Mouse (Mus musculus): ENCODE results near the gene Trit1. TPM values are rescaled to one million over a fixed set of nuclear protein-coding genes. Genes with fewer than 3 reads are reported as not detected.

Gene Trit1
- total and polyA plus RNA-seq, 2 experiments from 2014 or later, result 16.2 to 17.3 TPM

GRCm38 (mm10) chr4:123026161-123026560 is 9.8 kb downstream of the Trit1 start:
- Histone ChIP-seq H3K4me2 (ENCODE audit: low read depth, low read length, poor library complexity, severe bottlenecking) (no peak overlapping the region), H3K9ac (replicated peaks; ENCODE audit: low read length, poor library complexity, severe bottlenecking) (no peak overlapping the region), H3K36me3 (ENCODE audit: insufficient read depth, low read length) (peaks cover 12% of the 10 kb centered on the region), H3K4me1 (ENCODE audit: insufficient read depth, low read length) (no peaks in the 10 kb centered on the region), H3K9me3 (ENCODE audit: low read length) (no peaks in the 10 kb centered on the region), H3K27ac (ENCODE audit: low read depth, low read length) (no peak overlapping the region), H3K4me3 (ENCODE audit: low read depth, low read length) (no peak overlapping the region), H3K27me3 (ENCODE audit: insufficient read depth, low read length) (no peaks in the 10 kb centered on the region)
- 93% methylated on average over 13 of the region's 13 CpGs for WGBS
- DNase-seq (ENCODE audit: low spot score), result no peak
- TF ChIP-seq CTCF (IDR thresholded peaks at IDR 0.05), result peak; percentile 23; the same call in 1 of the 2 replicates
- ATAC-seq (ENCODE audit: low FRiP score), result no peak

- no peaks in the 10 kb centered on the region for H3K27me3 ChIP-seq (ENCODE audit: insufficient read depth, low read length)
- ATAC-seq (ENCODE audit: low FRiP score), result no peak
- no peak overlapping the region for H3K9ac ChIP-seq (replicated peaks; ENCODE audit: low read length, poor library complexity, severe bottlenecking)
- no peak for TF ChIP-seq CTCF (IDR thresholded peaks at IDR 0.05)
- H3K4me3 ChIP-seq (ENCODE audit: low read depth, low read length), result no peak overlapping the region
- H3K27ac ChIP-seq (ENCODE audit: low read depth, low read length), result no peak overlapping the region
- DNase-seq (ENCODE audit: low spot score), result no peak
- 85% methylated on average over 4 of the region's 4 CpGs for WGBS
- no peaks in the 10 kb centered on the region for H3K9me3 ChIP-seq (ENCODE audit: low read length)
- no peaks in the 10 kb centered on the region for H3K4me1 ChIP-seq (ENCODE audit: insufficient read depth, low read length)
- H3K4me2 ChIP-seq (ENCODE audit: low read depth, low read length, poor library complexity, severe bottlenecking), result no peak overlapping the region
- peaks cover 15% of the 10 kb centered on the region for H3K36me3 ChIP-seq (ENCODE audit: insufficient read depth, low read length)
These were observed 10.2 kb downstream of the Trit1 start for GRCm38 (mm10) chr4:123026597-123026996.

- H3K9me3 ChIP-seq (ENCODE audit: low read length), result no peaks in the 10 kb centered on the region
- H3K27ac ChIP-seq (ENCODE audit: low read depth, low read length), result no peak overlapping the region
- peaks cover 23% of the 10 kb centered on the region for H3K36me3 ChIP-seq (ENCODE audit: insufficient read depth, low read length)
- no peak overlapping the region for H3K4me3 ChIP-seq (ENCODE audit: low read depth, low read length)
- no peak for ATAC-seq (ENCODE audit: low FRiP score)
- no peaks in the 10 kb centered on the region for H3K27me3 ChIP-seq (ENCODE audit: insufficient read depth, low read length)
- no peak overlapping the region for H3K4me2 ChIP-seq (ENCODE audit: low read depth, low read length, poor library complexity, severe bottlenecking)
- no peaks in the 10 kb centered on the region for H3K4me1 ChIP-seq (ENCODE audit: insufficient read depth, low read length)
- H3K9ac ChIP-seq (replicated peaks; ENCODE audit: low read length, poor library complexity, severe bottlenecking), result no peak overlapping the region
- no peak for TF ChIP-seq CTCF (IDR thresholded peaks at IDR 0.05)
- no peak for DNase-seq (ENCODE audit: low spot score)
- WGBS, result 98% methylated on average over 2 of the region's 2 CpGs
These were observed 18.4 kb downstream of the Trit1 start for GRCm38 (mm10) chr4:123034841-123035240.

- H3K4me1 ChIP-seq (ENCODE audit: insufficient read depth, low read length), result no peaks in the 10 kb centered on the region
- 96% methylated on average over 2 of the region's 2 CpGs for WGBS
- ATAC-seq (ENCODE audit: low FRiP score) (no peak), DNase-seq (ENCODE audit: low spot score) (no peak)
- H3K4me3 ChIP-seq (ENCODE audit: low read depth, low read length), result no peak overlapping the region
- H3K9ac ChIP-seq (replicated peaks; ENCODE audit: low read length, poor library complexity, severe bottlenecking), result no peak overlapping the region
- H3K27me3 ChIP-seq (ENCODE audit: insufficient read depth, low read length), result no peaks in the 10 kb centered on the region
- no peaks in the 10 kb centered on the region for H3K9me3 ChIP-seq (ENCODE audit: low read length)
- no peak overlapping the region for H3K27ac ChIP-seq (ENCODE audit: low read depth, low read length)
- H3K4me2 ChIP-seq (ENCODE audit: low read depth, low read length, poor library complexity, severe bottlenecking), result no peak overlapping the region
- peaks cover 26% of the 10 kb centered on the region for H3K36me3 ChIP-seq (ENCODE audit: insufficient read depth, low read length)
- no peak for TF ChIP-seq CTCF (IDR thresholded peaks at IDR 0.05)
These were observed 19.2 kb downstream of the Trit1 start for GRCm38 (mm10) chr4:123035636-123036035.

GRCm38 (mm10) chr4:123036710-123037109 is 20.3 kb downstream of the Trit1 start:
- WGBS, result 88% methylated on average over 3 of the region's 3 CpGs
- Histone ChIP-seq H3K4me2 (ENCODE audit: low read depth, low read length, poor library complexity, severe bottlenecking) (no peak overlapping the region), H3K4me3 (ENCODE audit: low read depth, low read length) (no peak overlapping the region), H3K9me3 (ENCODE audit: low read length) (no peaks in the 10 kb centered on the region), H3K27ac (ENCODE audit: low read depth, low read length) (no peak overlapping the region), H3K27me3 (ENCODE audit: insufficient read depth, low read length) (no peaks in the 10 kb centered on the region), H3K9ac (replicated peaks; ENCODE audit: low read length, poor library complexity, severe bottlenecking) (no peak overlapping the region), H3K36me3 (ENCODE audit: insufficient read depth, low read length) (peaks cover 20% of the 10 kb centered on the region), H3K4me1 (ENCODE audit: insufficient read depth, low read length) (no peaks in the 10 kb centered on the region)
- no peak for TF ChIP-seq CTCF (IDR thresholded peaks at IDR 0.05)
- ATAC-seq (ENCODE audit: low FRiP score) (no peak), DNase-seq (ENCODE audit: low spot score) (no peak)

- no peak for DNase-seq (ENCODE audit: low spot score)
- Histone ChIP-seq H3K27me3 (ENCODE audit: insufficient read depth, low read length) (no peaks in the 10 kb centered on the region), H3K9ac (replicated peaks; ENCODE audit: low read length, poor library complexity, severe bottlenecking) (no peak overlapping the region), H3K4me3 (ENCODE audit: low read depth, low read length) (no peak overlapping the region), H3K36me3 (ENCODE audit: insufficient read depth, low read length) (peaks cover 16% of the 10 kb centered on the region), H3K4me1 (ENCODE audit: insufficient read depth, low read length) (no peaks in the 10 kb centered on the region), H3K9me3 (ENCODE audit: low read length) (no peaks in the 10 kb centered on the region), H3K4me2 (ENCODE audit: low read depth, low read length, poor library complexity, severe bottlenecking) (no peak overlapping the region), H3K27ac (ENCODE audit: low read depth, low read length) (no peak overlapping the region)
- no peak for ATAC-seq (ENCODE audit: low FRiP score)
- 93% methylated on average over 6 of the region's 6 CpGs for WGBS
- no peak for TF ChIP-seq CTCF (IDR thresholded peaks at IDR 0.05)
These were observed 24.7 kb downstream of the Trit1 start for GRCm38 (mm10) chr4:123041131-123041530.
